Mouse (Mus musculus): ENCODE results near the gene Cxcr5.

Gene Cxcr5

GRCm38 (mm10) chr9:44509487-44510354 lies 52.0 kb downstream of the Cxcr5 start:
- peak; percentile 92 for DNase-seq (ENCODE audit: low spot score)

GRCm38 (mm10) chr9:44508721-44509486 lies 52.8 kb downstream of the Cxcr5 start:
- DNase-seq (ENCODE audit: low spot score), result no peak

DNA sequence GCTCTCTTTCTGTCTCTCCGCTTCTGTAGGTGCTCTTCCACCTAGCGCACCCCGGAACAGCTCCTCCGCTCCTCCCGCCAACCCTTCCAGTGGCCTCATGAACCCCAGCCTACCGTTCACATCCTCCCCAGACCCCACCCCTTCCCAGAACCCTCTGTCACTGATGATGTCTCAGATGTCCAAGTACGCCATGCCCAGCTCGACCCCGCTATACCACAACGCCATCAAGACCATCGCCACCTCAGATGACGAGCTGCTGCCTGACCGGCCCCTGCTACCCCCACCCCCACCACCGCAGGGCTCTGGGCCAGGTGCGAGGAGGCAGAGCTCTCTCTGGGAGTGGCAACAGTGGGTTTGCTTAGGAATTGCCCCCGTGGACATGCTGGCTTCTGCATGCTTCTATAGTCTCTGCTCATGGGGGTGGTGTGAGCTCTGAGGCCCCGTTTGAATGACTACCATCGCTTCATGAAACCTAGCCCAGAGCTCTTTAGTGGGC lies 53.5 kb downstream of the Cxcr5 start:
- no peak for DNase-seq (ENCODE audit: low spot score)

- DNase-seq (ENCODE audit: low spot score), result no peak
Measured at GRCm38 (mm10) chr9:44507345-44507744, 54.3 kb downstream of the Cxcr5 start.

- DNase-seq (ENCODE audit: low spot score), result no peak
Measured at GRCm38 (mm10) chr9:44506566-44506965, 55.1 kb downstream of the Cxcr5 start.

DNA sequence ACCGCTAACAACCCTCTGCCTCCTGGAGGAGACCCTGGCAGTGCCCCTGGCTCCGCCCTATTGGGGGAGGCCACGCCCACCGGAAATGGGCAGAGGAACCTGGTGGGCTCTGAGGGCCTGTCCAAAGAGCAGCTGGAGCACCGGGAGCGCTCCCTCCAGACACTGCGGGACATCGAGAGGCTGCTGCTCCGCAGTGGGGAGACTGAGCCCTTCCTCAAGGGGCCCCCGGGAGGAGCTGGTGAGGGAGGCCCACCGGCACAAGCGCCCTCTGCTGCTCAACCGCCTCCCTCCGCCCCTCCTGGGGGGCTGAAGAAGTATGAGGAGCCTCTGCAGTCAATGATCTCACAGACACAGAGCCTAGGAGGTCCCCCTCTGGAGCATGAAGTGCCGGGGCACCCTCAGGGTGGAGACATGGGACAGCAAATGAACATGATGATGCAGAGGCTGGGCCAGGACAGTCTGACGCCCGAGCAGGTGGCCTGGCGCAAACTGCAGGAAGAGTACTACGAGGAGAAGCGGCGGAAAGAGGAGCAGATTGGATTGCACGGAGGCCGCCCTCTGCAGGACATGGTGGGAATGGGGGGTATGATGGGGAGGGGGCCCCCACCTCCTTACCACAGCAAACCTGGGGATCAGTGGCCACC lies 55.7 kb downstream of the Cxcr5 start:
- DNase-seq (ENCODE audit: low spot score), result no peak

DNA sequence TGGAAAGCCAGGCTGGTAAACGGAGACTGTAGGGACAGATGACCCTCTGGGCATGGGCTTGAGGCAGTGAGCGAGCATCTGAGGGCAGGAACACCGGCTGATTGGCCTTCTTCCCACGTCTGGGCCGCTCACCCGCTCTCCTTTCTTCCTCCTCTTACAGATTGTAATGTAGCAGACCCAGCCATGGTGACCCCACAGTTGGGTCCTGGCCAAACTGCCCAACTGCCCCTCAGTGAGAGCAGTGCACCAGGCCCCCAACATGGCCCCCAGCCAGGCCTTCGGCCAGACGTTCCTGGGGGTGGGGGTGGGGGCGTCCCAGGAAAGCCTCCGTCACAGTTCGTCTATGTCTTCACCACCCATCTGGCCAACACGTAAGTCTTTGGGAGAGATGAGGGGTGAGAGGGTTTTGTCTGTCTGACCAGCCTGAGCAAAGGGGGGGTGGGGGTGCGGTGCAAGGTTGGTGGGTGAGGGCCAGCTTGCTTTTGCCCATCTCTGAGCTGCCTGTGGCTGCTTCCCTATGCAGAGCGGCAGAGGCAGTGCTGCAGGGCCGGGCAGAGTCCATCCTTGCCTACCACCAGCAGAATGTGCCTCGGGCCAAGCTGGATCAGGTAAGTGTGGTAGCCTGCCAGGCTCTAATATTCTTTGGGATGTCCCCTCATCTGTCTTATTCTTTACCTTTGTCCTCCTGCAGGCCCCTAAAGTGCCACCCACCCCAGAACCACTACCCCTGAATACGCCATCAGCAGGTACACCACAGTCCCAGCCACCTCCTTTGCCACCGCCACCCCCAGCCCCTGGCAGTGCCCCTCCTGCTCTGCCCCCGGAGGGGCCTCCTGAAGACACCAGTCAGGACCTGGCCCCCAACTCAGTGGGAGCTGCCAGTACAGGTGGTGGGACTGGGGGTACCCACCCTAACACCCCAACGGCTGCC lies 56.5 kb downstream of the Cxcr5 start:
- DNase-seq (ENCODE audit: low spot score), result no peak

DNA sequence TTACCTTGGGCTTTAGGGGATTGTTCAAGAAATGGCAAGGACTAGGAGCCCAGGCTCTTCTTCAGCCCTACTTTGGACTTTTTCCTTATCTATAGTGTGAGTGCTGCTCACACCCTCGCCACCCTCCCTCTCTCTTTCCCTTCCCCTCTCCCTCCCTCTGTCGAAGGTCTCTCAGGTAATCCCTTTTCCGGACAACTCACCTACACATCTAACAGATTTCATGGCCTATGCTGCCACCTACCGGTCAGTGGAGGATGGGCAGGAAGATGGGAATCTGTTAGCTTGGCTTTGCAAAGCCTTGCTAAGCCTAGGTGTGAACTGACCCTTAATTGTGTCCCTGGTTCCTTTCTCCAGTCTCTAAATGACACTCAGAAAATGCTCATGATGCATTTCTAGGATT lies 59.7 kb downstream of the Cxcr5 start:
- DNase-seq (ENCODE audit: low spot score), result peak; percentile 87

DNA sequence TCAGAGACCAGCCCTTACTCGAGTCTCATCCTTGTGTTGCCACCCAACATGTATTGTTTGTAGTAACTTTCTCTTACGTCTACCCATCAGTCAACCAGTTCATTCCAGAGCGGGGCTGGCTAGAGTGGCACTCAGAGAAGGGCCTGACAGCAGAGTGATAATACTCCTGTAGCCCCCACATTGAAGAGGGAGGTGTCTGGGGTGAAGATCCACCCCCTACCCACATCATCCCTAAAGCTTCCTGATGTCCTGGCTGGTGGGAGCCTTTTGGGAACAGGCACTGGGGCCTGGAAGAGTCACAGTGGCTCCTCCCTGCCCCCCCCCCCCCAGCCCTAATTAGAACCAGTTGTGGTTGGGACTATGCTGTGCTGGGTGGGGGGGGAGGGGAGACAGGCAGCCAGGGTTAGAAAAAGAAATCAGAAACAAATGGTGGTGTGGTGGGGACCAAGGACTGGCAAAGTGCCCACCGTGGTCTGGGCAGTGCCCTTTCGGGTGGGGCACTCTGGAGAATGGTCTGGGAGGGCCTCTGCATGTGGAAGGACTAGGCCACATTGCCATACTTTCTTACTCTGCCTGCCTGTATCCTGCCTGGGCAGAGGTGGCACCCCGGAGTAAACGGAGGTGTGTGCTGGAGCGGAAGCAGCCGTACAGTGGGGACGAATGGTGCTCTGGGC lies 60.3 kb downstream of the Cxcr5 start:
- DNase-seq (ENCODE audit: low spot score), result no peak

DNA sequence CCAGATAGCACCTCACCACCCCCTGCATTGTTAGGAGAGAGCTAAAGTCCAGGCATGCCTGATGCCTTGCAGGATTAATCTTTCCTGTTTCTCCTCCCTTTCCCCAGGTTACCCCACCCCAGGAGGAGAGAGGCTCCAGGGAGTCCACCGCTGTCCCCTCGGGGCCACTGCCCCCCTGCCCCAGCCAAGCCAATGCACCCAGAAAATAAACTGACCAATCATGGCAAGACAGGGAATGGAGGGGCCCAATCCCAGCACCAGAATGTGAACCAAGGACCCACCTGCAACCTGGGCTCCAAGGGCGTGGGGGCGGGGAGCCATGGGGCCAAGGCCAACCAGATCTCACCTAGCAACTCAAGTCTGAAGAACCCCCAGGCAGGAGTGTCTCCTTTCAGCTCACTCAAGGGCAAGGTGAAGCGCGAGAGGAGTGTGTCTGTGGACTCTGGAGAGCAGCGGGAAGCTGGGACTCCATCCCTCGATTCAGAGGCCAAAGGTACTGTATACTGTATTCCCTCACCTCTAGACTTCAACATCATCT lies 61.0 kb downstream of the Cxcr5 start:
- DNase-seq (ENCODE audit: low spot score), result no peak

DNA sequence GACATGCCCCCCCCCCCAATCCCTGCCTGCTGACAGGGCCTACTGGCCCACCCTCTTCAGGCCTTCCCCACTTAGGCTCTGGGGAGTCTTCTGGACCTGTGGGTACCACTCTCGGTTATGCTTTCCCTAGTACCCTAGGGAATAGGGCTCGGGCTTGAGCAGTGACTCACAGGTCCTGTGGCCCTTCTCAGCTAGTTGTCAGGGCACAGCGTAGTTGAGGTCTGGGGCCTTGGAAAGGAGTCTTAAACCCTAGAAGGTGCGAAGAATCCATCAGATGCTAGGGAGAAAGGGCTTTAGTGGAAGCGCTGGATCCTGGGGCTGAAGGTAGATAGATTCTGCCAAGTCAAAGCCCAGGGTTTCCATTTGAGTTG lies 61.5 kb downstream of the Cxcr5 start:
- no peak for DNase-seq (ENCODE audit: low spot score)

- DNase-seq (ENCODE audit: low spot score), result no peak
Measured at GRCm38 (mm10) chr9:44499356-44500162, 62.1 kb downstream of the Cxcr5 start.

DNA sequence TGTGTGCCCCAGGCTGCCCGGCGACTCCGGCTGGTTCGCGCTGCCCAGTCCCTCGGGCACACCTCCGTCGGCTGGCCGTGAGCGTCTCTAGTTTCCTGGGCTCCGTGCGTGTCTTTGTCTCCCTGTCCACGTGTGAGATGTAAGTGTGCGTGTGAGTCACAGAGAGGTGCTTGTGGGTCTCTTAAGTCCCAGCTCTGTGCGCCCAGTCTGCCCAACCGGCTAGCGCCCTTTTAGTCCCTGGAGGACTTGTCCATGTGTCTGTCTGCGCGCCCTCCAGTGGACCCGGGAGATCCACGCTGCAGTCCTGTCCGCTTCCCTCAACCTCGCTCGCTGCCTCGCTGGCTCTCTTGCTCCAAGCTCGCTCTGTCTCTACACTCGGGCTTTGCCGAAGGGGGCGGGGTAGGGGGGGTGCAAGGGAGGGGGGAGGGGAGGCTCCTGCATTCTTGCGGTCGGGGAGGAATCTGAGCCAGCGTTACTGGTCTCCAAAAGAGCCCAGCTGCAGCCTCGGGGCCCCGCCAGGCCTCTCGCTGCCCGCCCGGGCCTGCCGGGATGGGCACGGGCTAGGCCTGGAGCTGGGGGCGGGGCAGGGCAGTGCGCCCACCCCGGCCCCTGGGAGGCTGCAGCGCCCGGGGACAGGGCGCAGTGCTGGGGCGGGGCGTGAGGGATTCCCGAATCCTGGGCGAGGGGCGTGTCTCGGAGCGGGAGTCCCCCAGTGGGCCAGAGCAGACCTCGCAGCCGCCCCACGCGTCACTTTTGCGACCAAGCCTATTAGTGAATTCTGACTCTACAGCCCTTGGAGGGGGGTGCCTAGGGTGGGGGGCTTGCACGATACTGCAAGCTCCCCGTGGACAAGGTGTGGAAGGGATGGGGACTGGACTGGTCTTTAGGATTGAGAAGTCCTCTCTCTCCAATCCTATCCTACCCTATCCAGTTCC lies 63.0 kb downstream of the Cxcr5 start:
- DNase-seq (ENCODE audit: low spot score), result peak; percentile 88

GRCm38 (mm10) chr9:44497624-44498377 lies 63.9 kb downstream of the Cxcr5 start:
- no peak for DNase-seq (ENCODE audit: low spot score)

GRCm38 (mm10) chr9:44496803-44497461 lies 64.7 kb downstream of the Cxcr5 start:
- no peak for DNase-seq (ENCODE audit: low spot score)

DNA sequence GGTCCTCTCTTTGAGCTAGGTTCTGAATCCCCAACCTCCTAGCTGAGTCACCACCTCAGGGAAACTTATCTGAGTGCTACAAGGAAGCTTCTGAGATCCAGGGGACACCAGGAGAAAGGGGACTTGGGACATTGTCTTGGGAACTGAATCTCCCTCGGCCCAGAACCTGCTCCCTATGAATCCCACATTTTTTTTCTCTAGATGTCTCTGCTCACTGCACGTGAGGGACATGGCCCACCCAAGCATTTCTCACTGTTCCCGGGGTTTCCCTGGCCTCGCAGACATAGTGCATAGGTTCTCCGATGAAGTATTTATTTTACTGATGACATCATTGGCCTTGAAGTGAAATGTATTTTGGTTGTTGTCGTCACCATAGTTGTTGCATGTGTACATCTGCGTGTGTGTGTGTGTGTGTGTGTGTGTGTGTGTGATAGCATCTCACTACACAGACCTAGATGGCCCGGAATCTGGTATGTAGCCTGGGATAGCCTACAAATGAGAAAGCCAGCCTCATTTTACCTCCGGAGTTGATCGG lies 65.8 kb downstream of the Cxcr5 start:
- DNase-seq (ENCODE audit: low spot score), result no peak

Data from lung, postnatal 25 days (tissue).